Mouse (Mus musculus) layer of hippocampus, adult 18-20 months (tissue): ENCODE data around the gene Ap5b1. TPM values are rescaled to one million over a fixed set of nuclear protein-coding genes. Genes with fewer than 3 reads are reported as not detected.

Source experiments
- DNase-seq, 2 experiments: peaks; one replicate each; pipeline ENCODE4 v3.0.0; 2022; ENCODE audit warnings: low spot score in 2 of 2
- total RNA-seq, 2 experiments: library from RNA; stranded (reverse); gene quantifications; 2 replicates each; pipeline ENCODE4 v1.2.3; 2021

The Ap5b1 gene
- total RNA-seq, 2 experiments from 2014 or later, result 6.4 to 6.5 TPM

GRCm38 (mm10) chr19:5566316-5566715, 1.5 kb upstream of the Ap5b1 start:
- no peak for DNase-seq

- DNase-seq, result no peak
These were observed 668 bp upstream of the Ap5b1 start for GRCm38 (mm10) chr19:5567180-5567533.

GRCm38 (mm10) chr19:5568470-5569140, 780 bp downstream of the Ap5b1 start:
- DNase-seq, result peak; percentile 51 to 81

GRCm38 (mm10) chr19:5569521-5569920, 1.7 kb downstream of the Ap5b1 start:
- DNase-seq, result no peak

DNA sequence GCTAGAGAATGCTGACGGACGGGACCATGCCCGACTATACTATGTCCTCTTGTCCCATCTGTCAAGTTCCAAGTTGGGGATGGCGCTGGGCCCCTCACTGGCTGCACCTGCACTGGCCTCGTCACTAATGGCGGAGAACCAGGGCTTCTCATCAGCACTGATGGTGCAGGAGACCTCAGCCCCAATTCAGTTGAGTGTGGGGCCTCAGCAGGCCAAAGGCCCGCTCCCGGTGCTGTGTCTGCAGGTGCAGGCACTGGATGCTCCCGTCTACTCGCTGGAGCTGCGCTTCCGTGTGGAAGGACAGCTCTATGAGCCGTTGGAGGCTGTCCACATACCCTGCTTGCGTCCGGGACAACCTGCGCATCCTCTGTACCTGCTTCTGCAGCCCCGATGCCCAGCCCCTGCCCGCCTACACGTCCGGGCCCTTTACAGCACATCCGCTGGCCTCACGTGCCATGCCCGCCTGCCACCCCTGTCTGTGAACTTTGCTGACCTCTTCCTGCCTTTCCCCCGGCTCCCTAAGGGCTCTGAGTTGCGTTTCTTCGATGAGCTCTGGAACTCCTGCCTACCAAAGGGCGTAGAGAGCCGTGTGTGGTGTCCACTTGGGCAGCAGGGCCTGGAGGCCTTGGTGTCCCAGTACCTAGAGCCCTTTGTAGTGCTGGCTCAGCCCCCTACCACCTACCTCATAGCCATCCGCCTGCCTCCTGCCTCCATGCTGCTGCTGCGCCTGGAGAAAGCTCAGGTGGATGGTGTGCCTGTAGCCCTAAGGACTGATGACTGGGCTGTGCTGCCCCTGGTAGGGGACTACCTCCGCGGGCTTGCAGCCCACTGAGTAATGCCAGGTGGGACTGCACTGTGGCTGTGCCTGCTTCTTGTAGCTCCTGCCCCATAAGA, 2.8 kb downstream of the Ap5b1 start:
- DNase-seq, result no peak

GRCm38 (mm10) chr19:5571831-5572230, 4.0 kb downstream of the Ap5b1 start:
- DNase-seq, result no peak

- DNase-seq, result peak; percentile 25 to 66
These were observed 4.7 kb downstream of the Ap5b1 start for GRCm38 (mm10) chr19:5572331-5573125.

- DNase-seq, result no peak
These were observed 7.5 kb downstream of the Ap5b1 start for GRCm38 (mm10) chr19:5575336-5575735.

DNA sequence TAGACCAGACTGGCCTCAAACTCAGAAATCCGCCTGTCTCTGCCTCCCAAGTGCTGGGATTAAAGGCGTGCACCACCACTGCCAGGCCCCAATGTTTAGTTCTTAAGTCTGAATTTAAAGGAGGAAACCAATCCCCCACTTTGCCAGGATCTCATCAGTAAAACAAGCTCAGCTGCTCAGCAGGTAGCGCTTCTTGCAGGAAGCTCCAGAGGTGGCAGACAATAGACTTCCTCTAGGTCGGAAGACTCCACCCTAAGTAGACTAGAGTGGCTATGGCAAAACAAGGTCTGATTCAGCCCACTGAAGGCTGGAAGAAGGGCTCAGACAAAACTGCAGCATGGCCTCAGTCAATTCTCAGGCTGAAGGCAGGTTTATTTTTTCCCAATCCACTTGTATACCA, 12.1 kb downstream of the Ap5b1 start:
- DNase-seq, result no peak

DNA sequence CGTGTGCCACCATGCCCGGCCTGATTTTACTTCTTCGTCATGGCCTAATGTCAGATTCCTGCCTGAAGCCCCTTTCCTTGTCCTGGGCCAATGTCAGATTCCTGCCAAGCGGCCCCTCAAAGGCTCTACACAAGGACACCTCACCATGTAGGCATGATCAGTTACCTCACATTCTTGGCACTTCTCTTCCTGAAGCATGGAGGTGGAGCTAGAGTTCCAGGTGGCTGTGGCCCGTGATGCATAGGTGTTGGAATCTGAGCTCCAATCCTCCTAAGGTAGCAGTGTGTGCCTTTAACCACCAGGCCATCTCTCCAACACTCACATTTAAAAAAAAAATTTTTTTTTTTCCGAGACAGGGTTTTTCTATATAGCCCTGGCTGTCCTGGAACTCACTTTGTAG, 13.0 kb downstream of the Ap5b1 start:
- no peak for DNase-seq

DNA sequence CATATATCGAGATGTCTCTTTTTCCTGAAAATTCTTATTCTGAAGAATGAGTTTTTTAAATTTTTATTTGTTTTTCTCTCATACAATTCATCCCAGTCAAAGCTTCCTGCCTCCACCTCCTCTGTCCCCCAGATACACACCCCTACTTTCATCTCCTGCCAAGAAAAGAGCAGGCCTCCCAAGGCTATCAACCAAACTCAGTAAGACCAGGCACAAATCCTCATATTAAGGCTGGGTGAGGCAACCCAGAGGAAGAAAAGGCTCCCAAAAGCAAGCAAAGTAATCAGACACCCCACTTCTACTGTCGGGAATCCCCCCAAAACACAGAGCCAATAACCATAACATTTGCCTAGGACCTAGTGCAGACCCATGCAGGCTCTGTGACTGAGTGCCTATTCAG, 14.2 kb downstream of the Ap5b1 start:
- no peak for DNase-seq

DNA sequence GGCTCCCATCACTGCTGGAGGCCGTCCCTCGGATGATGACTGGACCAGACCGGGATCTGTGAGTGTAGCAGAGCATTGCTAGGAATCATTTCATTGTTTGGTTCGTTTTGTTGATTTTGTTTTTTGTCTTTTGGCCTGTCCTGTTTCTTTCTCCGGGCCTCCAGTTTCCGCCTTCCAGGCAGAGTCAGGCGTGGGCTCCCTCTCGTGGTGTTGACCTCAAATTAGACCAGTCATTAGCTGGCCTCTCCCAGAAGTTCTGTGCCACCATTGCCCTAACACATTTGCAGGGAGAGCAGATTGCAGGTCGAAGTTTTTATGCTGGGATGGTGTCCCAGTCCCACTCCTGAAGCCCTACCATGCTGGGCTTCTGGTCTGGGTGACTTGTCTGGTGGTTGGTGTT, 21.3 kb downstream of the Ap5b1 start:
- no peak for DNase-seq

- DNase-seq, result no peak
These were observed 24.1 kb downstream of the Ap5b1 start for GRCm38 (mm10) chr19:5591888-5592287.

- DNase-seq, result no peak
These were observed 31.4 kb downstream of the Ap5b1 start for GRCm38 (mm10) chr19:5599224-5599623.

- DNase-seq, result peak; percentile 67 to 87
These were observed 34.1 kb downstream of the Ap5b1 start, which contains the start of gene Rnaseh2c for GRCm38 (mm10) chr19:5601752-5602541. Rnaseh2c (plus strand) TSS chr19:5601873.

DNA sequence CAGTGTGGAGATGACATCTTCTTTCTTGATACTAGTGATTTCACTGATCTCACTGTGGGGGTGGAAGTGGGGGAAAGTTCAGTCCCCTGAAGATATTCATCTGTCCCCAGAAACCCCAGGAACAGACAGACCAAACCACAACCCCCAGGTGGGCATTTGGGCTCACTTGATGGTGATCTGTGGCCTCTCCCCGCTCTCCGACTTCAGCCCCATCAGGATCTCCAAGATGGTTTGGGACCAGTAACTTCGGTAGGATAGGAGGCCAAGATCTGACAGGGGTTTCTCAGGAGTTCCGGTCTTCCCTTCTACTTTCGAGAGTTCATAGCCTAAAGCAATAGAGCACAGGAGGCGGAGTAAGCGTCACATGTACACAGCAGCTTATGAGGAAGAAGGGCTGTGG, 35.8 kb downstream of the Ap5b1 start:
- no peak for DNase-seq

- DNase-seq, result peak in 1 of 2 experiments; percentile 63
These were observed 37.3 kb downstream of the Ap5b1 start for GRCm38 (mm10) chr19:5605126-5605525.

DNA sequence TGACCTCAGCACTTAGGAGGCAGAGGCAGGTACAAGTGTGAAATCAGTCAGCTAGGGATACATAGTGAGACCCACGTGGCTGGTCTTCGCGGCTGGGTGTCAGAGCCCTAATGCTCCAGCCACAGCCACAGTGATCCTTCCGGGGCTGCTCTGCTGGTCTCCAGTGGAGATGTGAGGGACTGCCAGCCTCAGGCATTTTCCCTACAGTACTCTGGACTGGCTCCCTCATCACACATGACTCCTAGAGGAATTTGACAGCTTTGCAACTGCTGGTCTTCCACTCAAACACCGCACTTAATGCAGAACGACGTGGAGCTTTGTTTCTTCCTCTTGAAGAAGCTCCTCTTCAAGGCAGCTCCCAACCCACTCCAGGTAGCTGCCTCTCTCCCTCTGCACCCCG, 38.4 kb downstream of the Ap5b1 start:
- no peak for DNase-seq

DNA sequence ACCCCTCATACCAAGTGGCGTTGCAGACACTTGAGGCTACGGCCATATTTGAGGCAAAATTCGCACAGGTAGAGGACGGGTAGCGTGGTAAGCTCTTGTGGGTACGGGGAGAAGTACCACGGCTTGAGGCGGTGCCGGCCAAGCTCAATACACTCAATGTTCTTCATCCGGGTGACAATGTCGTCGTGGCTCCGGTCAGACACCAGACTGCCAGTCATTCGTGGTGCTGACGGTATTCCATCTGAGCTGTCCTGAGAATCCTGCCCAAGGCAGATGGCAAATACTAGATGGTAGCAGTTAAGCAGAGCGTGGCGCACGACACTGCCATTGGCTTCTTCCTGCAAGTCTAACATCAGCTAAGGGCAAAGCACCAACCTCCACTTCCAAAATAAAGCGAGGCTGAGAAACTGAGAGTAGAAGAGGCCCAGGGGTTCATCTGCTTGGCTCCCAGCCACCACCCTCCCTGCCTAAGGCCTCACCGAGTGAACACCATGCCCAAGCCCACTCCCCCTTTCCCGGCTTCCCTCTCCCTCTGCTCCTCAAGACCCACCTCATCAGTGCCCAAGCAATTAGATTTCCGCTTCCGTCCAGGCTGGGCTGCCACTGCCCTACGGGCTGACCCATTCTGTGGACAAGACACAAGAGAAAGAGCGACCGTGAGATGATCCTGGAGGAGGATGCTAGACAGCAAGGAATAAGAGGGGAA, 40.0 kb downstream of the Ap5b1 start:
- DNase-seq, result no peak

DNA sequence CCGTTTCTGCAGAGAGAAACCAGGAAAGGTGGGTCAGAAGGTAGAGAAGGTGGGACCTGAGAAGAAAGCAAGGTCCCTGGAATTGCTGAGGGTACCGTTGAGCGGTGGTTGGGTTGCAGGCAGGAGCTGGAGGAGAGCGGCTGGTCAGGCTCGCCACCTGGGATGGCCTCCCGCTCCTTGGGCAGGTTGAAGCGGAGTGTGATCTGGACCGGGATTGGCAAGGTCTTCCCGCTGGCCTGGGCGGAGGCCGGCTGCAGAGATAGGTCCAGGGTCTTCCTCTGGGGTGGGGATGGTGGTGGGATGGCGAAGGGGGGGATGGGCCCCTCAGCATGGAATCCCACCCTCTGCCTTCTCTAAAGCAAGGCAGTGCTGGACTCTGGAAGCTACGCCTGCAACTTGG, 40.9 kb downstream of the Ap5b1 start:
- DNase-seq, result no peak
